Mouse (Mus musculus) left cerebral cortex, postnatal 25 days (tissue): ENCODE data around the gene Fn3krp. TPM values are rescaled to one million over a fixed set of nuclear protein-coding genes. Genes with fewer than 3 reads are reported as not detected.

Source experiments
- DNase-seq, 2 experiments: peaks; one replicate each; pipeline ENCODE4 v3.0.0; 2022; ENCODE audit warnings: low spot score in 2 of 2, mixed read lengths in 1 of 2
- intact Hi-C: fragments of 180-260 bp; cut with DNase I; formaldehyde crosslinking; loops from one replicate; pipeline ENCODE4 v1.15.1; 2025
- total RNA-seq, 2 experiments: library from RNA; stranded (reverse); gene quantifications; 2 replicates each; pipeline ENCODE4 v1.2.3; 2021

Gene Fn3krp
- total RNA-seq: 10 to 100 TPM; 42.9 to 47.3 TPM

DNA sequence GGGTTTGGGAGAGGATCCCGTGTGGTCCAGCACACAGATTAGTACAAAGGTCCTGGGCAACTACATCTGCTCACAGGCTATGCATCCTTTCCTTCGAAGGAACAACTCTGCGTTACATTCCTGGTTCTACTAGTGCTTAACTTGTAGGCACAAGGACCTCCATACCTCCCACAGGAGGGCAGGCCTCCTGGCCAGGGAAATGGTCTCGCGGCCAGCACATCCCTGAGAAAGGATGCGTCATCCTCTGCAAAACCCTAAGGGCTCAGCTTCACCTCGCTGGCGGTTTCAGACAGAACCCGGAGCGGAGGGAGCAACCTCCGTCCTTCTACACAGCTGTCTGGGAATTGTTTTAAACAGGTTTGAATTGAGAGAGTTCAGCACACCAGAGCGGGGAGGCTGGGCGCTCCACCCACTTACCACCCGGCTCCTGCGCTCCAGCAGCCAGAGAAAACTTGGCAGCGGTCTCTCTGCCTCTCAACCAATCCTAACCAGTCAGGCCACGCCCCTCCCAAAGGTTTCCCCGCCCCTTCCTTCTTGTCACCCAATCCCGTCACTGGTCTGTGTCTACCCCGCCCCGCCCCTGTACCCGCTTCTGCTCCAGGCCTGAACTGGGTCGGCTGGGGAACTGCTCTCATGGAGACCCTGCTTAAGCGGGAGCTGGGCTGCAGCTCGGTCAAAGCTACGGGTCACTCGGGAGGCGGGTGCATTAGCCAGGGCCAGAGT is at the start of gene Fn3krp:
TSS of gene Fn3krp (plus strand) at position 572 of the 723 bp plus-strand sequence.
- DNase-seq: peak; percentile 98 to 100
- intact Hi-C loops: loop anchor here (1.0 to 5.0 kb wide), 3 partner anchors 34 to 69 kb away; partner anchors contain the start of gene Wdr45b

DNA sequence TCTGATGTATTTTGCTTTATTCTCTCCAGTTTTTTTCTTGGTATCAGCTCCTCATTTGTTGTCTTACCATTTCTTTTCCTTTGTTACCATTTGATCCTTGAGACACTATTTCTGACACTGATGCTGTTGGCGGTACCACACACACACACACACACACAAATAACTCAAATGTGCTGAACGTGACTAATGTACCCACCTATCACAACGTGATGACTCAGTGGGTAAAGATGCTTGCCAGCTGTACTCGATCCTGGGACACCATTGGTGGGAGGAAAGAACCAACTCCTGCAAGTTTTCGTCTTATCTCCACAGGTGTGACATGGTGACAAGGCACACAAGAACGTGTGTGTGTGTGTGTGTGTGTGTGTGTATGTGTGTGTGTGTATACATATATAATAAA is 47.9 kb upstream of the Fn3krp start:
- intact Hi-C loops: loop anchor here (5.0 kb wide), 1 partner anchor 49 kb away; the partner anchor contains the start of gene Fn3krp
- peak in 1 of 2 experiments; percentile 51 for DNase-seq

DNA sequence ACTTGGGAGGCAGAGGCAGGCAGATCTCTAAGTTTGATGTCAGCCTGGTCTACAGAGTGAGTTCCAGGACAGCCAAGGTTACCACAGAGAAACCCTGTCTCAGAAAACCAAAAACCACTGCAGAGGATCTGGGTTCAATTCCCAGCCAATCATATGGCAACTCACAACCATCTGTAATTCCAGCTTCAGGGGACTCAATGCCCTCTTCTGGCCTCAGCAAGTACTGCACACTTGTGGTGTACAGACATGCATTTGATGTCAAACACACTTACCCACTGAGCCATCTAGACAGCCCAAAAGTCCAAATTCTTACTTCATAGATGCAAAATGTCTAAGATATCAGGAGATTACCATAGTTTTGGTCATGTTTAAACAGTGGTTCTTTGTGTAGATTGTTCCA is 42.6 kb upstream of the Fn3krp start:
- DNase-seq: no peak
- intact Hi-C loops: no loop called here

DNA sequence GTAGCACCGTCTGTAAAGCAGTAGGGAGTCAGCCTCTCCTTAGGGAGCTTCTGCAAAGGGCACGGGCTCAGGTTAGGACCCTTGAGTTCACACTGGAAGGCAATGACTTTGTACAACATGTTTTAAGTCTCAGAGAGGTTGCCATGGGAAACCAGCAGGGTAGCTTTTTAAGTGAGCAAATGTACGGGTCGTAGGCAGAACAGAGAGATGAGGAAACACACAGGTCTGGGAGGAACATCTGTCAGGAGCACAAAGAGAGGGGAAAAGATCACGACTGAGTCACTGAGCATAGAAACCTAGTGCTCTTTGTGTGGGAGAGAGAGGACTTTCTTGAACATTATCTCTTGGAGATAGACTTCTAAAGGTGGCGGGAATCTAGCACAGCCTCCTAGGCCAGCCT is 40.9 kb upstream of the Fn3krp start:
- intact Hi-C loops: no loop called here
- DNase-seq: no peak

DNA sequence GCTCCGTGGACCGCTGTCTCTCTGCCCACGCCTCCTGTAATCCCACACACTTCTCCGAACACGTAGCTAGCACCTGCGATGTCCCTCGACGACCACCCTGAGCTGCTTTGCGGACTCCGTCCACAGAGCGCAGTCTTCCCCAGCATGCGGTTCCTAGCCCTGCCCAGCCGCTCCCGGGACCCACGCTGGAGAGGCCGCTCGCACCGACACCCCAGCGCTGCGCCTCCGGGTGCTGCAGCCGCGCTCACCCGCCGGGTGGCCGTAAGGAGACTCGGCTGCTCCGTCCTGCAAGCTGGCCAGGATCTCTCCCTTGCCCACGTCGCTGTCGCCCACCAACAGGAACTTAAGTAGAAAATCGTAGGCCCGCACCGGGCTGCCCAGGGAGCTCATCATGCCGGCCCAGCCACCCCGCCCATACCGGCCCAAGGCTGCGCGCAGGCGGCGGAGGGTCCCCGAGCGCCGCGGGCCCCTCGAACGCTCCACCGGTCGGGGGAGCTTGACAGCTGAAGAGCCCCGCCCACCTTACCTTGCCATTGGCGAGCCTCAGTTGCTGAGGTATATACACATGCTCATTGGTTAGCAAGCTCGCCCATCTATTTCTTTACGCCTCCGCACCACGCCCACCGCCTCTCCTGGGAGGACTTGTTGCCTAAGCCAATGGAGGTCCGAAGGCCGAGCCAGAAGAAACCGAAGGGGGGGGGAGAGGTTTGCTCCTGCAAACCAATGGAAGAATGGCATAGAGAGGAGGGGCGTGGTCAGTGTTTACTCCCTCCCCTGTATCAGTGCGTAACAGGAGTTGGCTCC is 33.2 kb upstream of the Fn3krp start, which contains the start of gene Rab40b:
TSS of gene Rab40b (minus strand) at position 502 of the 804 bp plus-strand sequence.
- intact Hi-C loops: loop anchor here (1.0 kb wide), 2 partner anchors 33 to 46 kb away; partner anchors contain the start of genes Fn3k and Fn3krp

DNA sequence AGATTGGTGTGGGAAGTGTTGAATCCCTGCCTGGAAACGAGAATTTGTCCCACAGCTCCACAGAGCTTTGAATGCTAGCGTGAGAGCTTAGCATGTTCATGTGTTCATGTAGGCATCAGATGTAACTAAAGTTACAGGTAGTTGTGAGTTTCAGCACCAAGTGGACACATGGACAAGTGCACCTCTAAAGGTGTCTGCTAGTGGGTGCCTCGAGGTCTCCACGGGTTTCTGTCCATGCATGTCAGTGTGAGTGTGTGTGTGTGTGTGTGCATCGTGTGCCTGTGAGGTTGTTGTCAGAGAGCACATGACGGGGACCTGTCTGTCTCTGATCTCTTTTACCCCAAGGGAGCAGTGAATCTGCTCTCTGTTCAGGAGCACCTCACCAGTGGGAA is 32.7 kb upstream of the Fn3krp start:
- intact Hi-C loops: loop anchor here (1.0 kb wide), 1 partner anchor 46 kb away; the partner anchor contains the start of gene Fn3k
- DNase-seq: no peak

More for the DNA sequence above, 33.2 kb upstream of the Fn3krp start, which contains the start of gene Rab40b:
- DNase-seq: peak; percentile 90 to 99

DNA sequence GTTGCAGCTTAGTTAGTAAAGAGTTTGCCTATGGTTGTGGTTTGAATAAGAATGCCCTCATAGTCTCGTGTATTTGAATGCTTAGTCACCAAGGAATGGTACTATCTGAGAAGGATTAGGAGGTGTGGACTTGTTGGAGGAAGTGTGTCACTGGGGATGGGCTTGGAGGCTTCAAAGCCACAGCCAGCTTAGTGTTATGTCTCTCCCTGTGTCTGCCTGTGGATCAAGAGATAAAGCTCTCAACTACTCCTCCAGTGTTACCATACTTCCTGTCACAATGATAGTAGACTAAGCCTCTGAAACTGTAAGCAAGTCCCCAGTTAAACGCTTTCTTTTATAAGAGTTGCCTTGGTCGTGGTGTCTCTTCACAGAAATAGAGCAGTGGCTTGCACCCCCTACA is 30.4 kb upstream of the Fn3krp start:
- no peak for DNase-seq
- intact Hi-C loops: no loop called here

DNA sequence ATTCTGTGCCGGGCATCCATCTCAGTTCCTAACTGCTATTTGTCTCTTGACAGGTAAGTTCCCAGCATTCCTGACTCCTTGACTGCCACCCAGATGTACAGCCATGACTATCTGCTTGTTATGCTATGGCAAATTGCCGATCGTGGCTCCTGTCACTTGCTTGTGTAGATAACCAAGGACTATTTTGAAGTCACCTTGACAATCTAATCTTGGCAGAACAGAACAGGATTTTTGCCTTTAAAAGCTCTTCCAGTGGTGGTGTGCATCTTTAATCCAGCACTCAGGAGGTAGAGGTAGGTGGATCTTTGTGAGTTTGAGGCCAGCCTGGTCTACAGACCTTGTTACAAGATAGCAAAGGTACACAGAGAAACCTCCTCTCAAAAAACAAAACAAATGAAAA is 28.8 kb upstream of the Fn3krp start:
- no peak for DNase-seq
- intact Hi-C loops: no loop called here

DNA sequence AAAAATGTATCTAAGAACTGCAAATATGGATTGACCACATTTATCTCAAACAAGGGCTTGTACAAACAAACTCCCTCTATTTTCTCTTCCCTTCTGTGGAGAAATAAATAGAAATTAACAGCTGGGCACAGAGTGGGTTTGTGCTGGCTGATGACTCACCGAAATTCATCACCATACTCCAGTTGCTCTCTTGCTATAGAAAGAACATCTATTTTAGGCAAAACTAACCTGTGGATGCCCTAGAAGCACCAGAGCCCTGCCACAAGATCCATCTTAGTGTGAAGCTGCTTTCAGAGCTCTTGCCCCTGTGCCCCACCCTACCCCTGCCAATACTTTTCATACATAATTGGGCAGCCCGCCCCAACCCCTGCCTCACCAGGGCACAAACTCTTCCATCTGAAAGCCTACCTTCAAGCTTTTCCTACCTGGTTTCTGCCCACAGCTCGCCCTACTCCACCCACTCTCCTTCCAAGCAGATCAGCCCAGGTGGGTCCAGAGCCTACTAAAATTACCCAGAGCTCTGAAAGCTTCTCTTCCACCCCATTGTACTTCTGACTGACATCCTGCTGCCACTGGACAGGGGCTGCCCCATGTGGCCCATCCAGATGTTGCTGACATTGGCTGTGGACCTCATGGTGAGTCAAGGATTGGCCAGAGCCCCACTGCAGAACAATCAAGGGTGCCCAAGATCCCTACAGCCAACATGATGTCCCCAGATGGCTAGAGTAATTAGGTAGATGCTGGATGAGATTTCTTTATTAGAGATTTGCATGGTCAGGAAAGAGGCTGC is 13.6 kb upstream of the Fn3krp start:
- intact Hi-C loops: no loop called here
- peak; percentile 49 to 91 for DNase-seq

DNA sequence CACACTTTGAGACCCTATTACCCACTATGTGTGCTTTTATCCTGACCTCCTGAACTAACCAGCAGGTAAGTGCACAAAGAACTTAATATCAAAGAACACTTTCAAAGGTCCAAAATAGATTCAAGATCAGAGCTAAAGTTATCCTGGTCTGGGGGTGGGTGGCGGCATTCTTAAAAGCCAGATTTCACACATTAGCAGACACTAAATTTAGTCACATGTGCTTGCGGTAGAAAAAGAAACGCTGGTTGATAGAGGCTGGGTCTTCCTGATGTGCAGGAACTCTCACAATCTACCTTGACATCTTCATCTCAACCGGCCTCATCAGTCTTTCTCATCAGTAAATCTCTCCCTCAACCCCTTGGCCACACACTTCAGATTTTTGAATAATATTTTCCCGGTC is 6.4 kb upstream of the Fn3krp start:
- DNase-seq: peak in 1 of 2 experiments; percentile 50

DNA sequence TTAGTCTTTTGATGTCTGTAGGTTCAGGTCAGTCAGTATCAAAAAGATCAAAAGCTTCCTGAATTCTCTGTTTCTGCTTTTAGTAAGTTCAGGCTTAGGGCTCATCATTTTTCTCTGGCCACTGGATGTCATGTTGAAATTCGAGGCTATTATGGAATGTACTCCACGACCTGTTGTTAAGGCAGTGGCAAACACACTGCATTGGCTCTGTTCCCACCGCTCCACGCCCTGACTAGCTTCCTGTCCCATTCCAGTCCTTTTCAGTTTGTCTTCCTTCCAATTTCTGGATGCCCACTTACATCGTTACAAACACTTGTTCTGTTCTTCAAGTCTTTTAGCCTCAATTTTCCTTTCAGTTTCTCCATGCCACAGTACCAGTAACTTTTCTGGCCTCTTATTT is 5.8 kb upstream of the Fn3krp start:
- intact Hi-C loops: no loop called here

More for the DNA sequence above, 6.4 kb upstream of the Fn3krp start:
- intact Hi-C loops: no loop called here

DNA sequence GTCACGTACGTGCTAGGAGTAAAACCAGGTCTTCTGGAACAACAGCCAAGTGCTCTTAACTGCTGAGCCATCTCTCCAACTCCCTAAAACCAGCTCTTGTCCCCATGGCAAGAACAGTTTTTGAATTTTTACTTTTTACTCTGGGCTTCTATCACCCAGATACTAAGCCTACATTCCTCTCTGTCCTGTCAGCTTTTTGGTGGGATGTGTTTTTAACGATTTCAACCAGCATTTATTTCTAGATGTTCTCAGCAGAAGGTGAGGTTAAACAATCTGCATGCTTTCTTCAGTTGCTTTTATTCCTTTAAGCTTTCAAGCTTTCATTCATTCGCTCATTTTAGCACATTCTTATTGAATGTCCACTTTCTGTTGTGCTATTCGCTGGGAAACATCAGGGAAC is 3.2 kb upstream of the Fn3krp start:
- intact Hi-C loops: no loop called here
- peak in 1 of 2 experiments; percentile 52 for DNase-seq

More for the DNA sequence above, 5.8 kb upstream of the Fn3krp start:
- DNase-seq: no peak

DNA sequence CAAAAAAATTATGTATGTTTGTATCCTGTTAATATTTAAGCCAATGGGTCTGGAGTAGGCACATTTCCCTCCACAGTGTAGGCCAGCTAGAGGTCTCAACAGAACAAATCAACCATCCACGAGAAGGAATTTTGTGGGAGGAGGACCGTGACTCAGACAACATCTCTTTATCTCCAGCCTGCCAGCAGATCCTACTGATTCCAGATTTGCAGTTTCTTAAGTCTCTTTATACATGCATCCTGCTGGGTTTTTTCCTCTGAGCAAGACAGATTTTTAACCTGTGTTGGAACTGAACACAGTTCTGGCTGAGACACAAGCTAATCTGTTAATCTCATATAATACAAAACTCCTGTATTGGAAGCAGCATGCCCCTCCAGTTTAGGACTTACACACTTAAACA is 2.3 kb upstream of the Fn3krp start:
- intact Hi-C loops: no loop called here
- DNase-seq: peak in 1 of 2 experiments; percentile 81

DNA sequence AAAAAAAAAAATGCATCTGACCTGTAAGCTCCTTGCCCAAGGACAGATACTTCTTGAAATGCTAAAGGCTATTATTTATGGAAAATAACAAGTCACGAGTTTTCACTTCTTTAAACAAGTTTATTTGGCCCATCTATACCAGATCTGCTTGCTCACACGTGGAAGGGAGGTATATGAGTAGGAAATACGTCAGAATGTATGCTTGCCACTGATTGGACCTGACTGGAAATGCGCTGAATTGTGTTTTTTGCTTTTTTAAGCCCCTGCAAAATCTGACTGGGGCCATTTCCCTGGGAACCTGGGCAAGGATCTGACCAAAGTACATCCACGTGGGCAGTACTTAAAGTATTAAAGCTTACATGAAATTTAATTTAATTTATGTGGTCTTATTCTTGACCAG is 822 bp upstream of the Fn3krp start:
- intact Hi-C loops: loop anchor here (5.0 kb wide), 2 partner anchors 48 to 68 kb away; partner anchors contain the start of gene Wdr45b
- no peak for DNase-seq

DNA sequence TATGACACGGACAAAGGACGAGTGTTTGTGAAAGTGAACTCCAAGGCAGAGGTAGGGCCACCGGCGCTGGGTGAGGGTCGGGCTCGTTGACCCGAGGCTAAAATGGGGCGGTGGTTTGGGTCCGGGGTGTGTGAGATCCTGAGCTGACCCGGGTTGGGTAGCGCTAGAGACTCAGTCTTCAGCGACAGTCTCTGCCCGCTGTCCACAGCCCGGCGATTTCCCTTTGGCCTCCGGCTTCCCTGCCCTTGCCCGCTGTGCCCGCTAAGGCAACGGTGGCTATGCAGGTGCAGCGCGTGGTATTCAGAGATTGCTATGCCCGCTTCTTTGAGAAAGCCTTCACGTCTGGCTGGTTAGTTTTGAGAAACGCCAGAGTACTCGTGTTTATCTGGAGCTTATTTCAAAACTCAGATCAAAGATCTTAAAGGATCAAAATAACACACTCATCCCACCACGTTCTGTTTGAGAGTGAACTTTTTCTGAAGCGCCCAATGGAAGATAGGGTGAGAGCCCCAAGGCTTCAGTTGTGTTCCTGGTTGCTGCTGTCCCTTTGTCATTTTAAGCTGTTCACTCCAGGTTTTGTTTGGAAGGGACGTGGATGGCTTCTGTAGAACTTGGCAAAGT is 462 bp downstream of the Fn3krp start:
- DNase-seq: no peak
- intact Hi-C loops: loop anchor here (1.0 to 5.0 kb wide), 3 partner anchors 34 to 69 kb away; partner anchors contain the start of gene Wdr45b

DNA sequence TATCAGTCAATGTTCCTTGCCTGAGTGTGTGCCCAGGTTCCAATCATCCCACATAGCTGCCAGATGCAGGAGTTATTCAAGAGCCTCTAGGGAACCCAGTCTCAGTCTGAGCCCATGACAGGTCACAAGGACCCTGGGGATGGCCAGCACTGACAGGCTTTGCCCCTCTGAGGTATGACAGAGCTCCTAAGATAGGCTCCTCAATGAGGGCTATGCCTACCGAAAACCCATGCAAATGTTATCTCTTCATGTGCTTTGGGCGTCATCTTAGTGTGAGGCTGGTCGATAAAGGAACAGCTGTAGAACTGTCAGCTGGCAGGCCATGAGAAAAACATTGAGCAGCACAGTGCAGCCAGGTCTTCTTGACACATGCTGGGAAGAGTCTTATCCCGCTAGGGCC is 12.2 kb downstream of the Fn3krp start:
- DNase-seq: peak in 1 of 2 experiments; percentile 7
- intact Hi-C loops: no loop called here

DNA sequence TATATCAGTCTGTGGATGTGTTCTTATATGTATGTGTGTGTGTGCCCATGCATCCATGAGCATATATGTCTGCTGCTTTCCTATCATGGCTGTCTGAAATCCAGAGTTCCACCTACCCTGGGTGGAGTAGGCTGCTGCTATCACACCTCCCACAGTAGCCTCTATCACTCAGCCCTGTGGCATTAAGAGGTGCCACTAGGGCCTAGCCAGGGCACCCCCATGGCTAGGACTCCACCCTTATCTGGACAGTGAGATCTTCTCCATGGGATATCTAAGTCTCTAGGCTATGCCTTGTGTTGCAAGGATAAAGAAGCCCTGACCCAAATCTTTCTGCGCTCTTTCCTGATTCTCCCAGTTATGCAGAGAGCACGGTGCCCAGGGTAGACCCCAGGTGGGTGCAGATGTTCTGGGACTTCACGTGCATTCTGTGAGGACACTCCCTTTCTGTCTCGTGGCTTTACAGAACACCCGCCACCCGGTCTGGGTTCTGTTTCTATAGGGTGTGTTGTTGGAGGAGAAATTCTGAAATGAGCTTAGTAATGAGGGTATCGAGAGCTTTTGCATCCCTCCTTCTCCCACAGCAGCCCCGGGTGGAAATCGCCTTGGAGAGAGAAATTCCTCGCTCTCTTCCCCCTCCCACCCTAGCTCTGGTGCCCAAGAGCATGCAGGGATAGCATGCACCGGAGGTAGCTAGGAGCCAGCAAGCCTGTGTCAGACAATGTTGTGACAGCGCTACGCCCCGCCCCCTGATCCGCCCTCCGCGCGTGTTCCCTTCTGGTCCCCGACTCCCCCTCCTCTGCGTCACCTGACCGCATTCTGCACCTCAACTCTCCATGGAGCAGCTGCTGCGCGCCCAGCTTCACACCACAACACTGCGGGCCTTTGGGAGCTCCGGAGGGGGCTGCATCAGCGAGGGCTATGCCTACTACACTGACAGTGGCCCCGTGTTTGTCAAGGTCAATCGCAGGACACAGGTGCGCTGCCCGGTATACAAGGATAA is 13.3 kb downstream of the Fn3krp start, which contains the start of gene Fn3k:
TSS of gene Fn3k (plus strand) at position 758 of the 1,000 bp plus-strand sequence.
- intact Hi-C loops: loop anchor here (1.0 kb wide), 1 partner anchor 46 kb away; the partner anchor contains the start of gene Rab40b
- DNase-seq: peak; percentile 93 to 99

DNA sequence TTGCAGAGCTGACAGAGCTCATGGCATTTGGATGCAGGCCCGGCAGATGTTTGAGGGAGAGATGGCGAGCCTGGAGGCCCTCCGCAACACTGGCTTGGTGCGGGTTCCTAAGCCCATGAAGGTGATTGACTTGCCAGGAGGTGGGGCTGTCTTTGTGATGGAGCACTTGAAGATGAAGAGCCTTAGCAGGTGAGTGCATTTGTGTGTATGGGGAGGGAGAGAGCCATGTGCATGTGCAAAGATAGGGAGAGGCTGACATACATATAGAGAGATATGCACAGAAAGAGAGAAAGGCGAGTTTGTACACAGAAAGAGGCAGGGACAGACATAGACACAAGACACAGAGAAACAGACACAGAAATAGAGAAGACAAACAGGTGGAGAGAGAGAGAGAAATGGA is 16.0 kb downstream of the Fn3krp start:
- no peak for DNase-seq
- intact Hi-C loops: no loop called here
